Mouse (Mus musculus): Measurements from ENCODE around the gene Oaz2.

Gene Oaz2

DNA sequence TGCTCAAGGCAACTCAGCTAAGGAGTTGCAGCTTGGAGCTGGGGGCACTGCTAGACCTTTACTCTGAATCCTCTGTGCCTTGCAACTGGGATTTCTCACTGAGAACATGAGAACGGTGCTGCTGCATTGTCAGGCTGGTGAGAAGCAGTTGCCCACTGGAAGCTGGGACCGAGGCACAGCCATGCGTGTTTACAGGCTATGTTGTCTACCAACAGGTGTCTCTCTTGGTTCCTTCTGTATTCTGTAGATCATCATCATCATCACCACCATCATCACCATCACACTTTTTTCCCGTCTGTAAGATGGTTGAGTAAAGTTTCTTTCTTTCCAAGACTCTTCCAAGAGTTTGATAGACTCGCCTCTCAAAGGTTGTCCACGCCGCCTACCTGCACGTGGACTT, at the start of gene Oaz2:
Oaz2 (plus strand) TSS at position 301 of the 400 bp plus-strand sequence.
- no peak for DNase-seq (ENCODE audit: low spot score in 2 of 2)

DNA sequence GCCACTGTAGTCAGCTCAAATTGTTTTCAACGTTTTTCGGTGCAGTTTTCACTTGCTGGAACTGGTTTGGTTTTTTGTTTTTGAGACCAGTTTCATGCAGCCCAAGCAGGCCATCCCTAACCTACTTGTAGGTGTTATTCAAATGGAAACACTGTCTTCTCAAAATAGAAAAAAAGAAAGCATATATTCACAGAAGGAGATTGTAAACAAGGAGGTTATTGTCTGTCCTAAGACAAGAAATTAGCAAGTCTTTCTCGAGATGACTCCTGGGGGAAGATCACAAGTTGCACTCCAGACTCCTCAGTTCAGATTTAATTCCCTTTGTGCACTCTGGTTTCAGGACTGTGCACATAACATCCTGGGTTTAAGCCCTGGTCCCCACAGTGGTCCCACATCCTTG, 48.5 kb upstream of the Oaz2 start:
- no peak for DNase-seq (ENCODE audit: low spot score in 2 of 2)

DNA sequence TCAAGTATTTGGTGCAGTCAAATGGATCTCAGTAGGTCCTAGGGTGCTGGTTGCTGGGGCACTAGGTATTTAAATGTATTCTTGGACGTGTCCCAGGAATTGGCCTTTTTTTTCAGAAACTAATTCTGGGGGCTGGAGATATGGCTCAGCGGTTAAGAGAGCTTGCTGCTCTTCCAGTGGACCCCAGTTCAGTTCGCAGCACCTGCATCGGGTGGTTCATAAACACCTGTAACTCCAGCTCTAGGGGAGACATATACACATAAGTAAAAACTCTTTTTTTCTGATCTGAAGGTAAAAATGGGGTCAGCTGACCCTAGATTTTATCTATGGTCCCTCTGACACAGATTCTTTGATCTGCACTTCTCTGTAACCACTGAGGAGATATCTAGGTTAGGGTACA, 46.6 kb upstream of the Oaz2 start:
- DNase-seq (ENCODE audit: low spot score in 2 of 2): no peak

DNA sequence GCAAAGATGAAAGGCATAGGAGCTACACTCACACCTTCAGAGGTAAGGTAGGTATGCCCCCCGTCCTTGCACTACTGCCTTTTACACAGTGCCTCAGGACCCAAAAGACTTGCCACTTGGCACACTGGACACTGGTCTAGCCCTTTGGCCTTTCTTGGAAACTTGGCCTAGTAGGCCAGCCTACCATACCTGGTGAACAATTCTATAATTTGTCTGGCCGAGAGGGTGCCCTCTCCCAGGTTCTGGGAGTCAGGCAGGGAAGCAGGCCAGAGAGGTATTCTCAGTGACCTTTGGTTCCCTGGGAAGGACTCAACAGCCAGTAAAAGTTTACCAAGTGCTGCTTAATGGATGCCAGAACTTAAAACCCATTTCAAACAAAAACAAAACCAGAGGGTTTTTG, 46.1 kb upstream of the Oaz2 start:
- DNase-seq (ENCODE audit: low spot score in 2 of 2): no peak

DNA sequence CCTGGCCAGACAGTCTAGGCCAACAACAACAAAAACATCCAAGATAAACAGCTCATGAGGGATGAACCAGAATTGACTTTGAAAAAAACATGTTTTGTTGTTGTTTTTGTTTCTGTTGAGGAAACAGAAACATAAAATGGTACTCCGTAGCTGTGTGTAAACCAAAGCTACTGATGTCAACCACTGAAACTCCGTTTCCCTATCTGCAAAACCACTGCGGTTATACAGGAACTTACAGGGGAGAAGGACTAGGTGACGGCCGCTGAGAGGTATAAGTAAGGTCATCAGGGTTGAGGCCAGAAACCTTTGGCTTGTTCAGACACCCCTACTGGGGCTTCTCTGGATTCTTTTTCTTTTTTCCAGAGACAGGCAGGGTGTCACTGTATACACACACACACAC, 45.0 kb upstream of the Oaz2 start:
- no peak for DNase-seq (ENCODE audit: low spot score in 2 of 2)

DNA sequence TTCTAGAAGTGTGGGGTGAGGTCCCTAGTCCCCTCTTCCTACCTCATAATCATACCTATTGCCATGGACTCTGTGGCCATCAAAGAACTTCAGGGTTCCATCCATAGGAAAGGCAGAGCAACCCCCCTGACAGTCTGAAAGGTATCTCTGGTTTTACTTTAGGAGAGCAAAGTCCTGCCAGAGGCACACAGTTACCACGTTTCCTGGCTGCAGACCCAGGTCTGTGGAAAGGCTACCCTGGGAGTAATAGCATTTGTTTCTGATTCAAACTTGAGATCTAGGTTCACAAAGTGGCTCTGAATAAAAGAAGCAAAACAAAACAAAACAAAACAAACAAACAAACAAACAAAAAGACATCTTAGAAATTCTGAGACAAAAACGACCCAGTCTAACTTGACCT, 43.5 kb upstream of the Oaz2 start:
- no peak for DNase-seq (ENCODE audit: low spot score in 2 of 2)

DNA sequence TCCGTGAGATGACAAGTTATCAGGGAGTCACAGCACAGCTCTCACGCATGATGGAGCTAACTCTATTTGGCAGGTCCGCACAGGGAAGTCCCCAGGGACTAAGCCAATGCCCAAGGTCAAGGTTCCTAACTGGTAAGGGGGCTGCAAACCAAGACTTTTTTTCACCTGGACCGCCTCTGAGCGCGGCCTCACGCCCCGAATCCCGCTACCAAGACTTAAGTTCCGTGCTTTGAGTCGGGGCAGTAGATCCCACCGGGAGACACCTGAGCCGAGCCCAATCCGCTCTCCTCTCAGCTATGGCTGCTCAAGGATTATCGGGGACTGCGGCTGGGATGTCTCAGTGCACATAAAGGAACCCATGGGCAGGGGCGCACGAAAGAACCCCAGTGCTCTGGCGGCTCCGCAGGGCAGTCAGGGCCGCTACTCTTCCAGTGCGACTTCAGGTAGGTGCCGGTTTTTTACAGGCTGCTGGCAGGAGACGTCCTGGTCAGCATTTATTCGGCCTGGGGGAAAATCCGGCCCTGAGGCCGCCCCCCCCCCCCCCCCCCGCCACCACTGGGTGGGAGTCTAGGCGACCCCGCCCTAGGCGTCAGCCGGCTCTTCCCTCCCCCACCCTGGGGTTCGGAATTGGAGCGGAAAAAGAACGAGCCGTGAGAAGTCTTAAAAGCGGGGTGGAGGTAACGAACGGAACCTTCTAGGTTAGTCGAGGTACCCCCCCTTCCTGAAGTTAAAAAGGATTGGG, 38.6 kb upstream of the Oaz2 start, which contains the start of gene Rbpms2:
Rbpms2 (plus strand) TSS at position 624 of the 742 bp plus-strand sequence.
- no peak for DNase-seq (ENCODE audit: low spot score in 2 of 2)

DNA sequence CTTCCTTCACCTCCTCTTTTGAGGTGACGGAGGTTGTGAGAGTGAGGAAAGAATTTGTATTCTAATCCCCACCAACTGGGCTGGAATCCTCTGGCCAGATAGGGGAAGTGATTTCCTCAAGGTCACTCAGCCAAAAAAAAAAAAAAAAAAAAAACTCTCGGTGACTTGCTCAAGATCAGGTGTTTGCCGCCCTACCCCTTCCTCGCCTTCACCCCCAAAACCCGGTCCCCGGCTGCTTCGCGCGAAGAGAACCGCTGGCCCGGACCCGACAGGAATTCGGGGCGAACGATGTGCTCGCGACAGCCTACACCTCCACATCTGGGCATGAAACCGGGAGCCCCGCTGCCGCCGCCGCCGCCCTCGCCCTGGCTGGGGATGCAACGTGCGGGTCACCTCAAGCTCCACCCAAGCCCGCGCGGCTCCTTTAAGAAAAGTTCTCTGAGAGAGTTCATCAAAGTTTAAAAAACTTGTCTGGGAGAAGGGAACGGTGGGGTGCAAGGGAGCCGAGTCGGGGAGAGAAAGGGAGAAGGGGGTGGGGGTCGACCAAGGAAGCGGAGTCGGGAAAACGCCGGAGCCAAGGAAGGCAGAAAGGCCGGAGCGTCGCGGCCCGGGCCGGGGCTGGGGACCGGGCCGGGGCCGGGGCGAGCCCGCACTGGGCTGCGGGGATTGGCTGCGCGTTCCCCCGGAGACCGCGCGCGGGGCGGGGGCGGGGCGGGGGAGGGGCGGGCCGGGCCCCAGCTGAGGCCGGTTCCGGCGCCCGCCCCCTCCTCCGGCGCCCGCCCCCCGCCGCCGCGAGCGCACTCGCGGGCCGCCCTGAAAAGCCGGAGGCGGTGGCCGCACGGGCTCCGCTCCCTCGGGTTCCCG, 37.8 kb upstream of the Oaz2 start:
- DNase-seq (ENCODE audit: low spot score in 2 of 2): no peak

DNA sequence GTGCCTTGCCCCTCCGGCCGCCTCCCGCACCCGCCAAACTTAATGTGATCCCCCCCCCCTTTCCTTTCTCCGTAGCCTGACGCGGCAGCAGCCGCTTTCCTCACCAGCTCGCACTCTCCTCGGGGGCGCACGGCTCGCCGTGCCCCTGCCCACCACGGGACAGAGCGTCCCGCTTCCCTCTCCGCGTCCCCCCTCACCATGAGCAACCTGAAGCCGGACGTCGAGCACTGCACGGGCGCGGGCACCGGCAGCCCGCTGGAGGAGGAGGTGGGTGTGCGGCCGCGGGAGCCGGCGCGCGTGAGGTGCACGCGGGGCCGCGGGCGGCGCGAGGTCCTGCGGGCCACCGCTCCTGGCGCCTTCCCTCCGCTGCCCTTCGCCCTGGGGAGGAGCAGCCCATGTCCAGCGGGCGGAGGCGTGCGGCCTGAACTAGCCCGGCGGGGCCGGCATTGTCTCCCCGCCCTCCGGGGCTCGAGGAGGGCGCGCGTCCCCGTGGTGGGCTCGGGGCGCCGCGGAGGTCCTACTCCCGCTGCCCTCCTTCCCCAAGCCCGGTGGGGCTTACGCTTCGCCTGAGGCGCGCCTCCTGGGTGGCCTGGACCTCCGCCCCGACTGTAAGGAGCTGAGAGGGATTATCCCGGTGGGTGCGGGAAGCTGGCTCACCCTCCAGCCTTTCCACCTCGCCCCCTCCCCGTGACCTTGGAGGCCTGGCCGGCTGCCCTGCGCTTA, 37.0 kb upstream of the Oaz2 start:
- DNase-seq (ENCODE audit: low spot score in 2 of 2): no peak

DNA sequence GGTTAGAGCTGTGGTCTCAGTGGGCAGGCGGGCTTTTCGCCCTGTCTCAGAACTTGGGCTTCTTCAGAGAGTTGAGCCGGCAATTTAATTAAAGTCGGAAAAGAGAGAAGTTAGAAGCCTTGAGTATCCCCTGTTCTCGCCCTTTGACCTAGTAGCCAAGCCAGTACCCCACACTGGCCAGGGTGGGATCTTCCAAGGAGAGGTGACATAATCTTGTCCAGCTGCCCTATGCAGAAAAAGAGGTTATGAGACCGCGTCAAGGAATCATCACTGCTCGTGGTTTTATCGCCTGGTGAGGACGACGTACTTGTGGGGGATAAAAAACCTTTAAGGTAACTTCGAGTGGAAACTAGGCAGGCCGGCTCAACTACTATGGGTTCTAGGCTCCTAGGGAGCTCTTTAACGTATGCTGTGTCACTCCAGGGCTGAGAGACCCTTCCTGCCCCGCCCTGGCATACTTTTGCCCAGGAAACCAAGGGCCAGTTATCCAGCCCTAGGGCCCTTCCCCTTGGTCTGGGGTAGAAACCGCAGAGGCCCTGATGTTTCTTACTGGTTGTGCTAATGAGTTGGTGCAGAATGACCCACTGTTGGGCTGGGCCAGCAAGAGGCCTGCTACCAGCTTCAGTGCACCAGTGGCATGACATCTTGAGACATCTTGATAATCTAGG, 36.3 kb upstream of the Oaz2 start:
- no peak for DNase-seq (ENCODE audit: low spot score in 2 of 2)

DNA sequence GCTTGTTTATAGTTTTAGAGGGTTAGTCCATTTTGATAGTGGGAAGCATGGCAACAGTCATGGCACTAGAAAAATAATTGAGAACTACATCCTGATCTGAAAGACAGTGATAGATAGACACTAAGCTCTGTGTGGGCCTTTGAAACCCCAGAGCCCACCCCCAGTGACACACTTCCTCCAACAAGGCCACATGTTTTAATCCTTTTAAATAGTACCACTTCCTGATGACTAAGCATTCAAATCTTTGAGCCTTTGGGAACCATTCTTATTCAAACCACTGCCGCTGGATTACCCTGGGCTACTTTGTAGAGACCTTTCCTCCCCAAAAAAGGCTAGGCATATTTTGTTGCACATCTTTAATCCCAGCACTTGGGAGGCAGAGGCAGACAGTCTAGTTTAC, 32.0 kb upstream of the Oaz2 start:
- DNase-seq (ENCODE audit: low spot score in 2 of 2): no peak

DNA sequence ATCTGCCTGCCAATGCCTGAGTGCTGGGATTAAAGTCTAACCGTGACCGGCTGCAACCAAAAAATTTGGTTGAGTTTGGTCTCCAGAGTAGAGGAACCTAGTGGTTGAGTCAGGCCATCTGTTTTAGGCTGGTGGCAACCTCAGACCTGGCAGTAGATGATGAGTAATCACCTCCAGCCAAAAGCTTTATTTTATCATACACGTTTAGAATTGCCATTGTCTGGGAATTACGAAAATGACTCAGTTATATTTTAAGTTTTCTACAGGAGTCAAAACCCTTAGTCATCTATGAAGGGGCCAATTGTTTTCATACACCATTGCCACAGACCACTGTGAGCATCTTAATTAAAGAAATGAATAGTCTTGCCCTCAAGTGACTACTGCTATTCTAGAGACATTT, 30.9 kb upstream of the Oaz2 start:
- DNase-seq (ENCODE audit: low spot score in 2 of 2): no peak

DNA sequence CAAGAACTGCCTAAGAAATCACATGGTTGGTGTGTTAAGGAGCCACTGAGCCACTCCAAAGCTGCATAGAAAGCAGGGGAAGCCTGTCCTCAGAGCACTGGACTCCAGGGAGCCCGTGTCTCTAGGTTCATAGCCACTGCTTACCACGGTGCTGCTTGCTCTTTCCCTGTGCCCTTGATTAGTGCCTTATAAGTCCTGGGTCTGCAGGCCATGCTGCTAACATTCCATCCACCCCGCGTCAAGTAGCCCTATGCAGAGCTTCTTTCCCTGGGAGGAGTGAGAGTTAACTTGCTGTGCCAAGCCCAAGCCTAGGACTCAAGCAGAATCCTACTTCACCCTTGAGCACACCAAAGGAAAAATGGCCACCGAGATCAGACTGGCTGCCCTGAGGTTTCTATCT, 28.7 kb upstream of the Oaz2 start:
- no peak for DNase-seq (ENCODE audit: low spot score in 2 of 2)

DNA sequence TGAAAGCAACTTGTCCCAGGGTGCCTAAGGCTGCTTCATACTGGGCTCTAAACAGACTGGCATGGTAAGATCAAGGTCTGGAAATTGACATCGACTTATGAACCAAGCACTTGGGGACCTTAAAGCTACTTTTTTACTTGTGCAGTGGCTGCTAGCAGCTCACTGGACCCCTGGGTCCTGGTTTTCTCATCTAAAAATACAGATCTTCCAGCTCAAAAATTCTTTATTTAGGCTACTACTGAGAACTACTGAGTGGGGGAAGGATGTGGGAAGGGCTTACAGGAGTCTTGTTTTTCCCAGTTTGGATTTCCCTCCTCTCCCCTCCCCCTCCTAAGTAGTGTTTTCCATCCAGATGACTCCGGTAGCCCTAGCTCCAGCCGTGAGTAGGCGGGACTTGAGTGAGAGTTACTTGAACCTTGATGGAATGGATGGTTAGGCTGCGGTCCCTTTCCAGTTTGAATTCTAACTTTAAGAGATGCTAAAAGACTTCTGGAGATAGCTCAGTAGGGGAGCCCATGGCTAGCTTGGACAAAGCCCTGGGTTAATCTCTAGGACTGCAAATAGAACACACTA, 26.9 kb upstream of the Oaz2 start:
- no peak for DNase-seq (ENCODE audit: low spot score in 2 of 2)

DNA sequence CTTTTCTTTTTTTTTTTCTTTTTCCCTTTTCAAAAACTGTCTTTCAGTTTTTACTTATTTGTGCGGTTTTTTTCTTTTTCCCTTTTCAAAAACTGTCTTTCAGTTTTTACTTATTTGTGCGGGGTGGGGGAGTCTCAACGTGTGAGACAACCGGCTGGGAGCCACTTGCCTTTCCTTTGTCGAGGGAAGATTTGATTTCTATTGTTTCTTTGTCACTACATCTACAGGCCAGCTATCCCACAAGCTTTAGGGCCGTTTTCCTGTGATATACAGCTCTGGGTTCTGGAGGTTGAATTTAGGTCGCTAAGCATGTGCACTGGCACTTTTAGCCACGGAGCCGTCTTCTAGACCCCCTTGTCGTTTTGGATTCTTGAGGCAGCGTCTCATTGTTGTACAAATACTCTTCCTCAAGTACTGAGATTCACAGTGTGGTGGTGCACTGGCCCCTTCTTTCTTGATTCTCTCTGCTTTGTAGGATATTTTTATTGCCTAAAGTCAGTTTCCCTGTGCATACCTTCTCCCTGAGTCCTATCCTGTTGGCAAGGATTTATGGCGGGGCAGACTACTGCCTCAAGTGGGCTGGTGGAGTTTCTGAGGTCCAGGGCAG, 26.3 kb upstream of the Oaz2 start:
- no peak for DNase-seq (ENCODE audit: low spot score in 2 of 2)

DNA sequence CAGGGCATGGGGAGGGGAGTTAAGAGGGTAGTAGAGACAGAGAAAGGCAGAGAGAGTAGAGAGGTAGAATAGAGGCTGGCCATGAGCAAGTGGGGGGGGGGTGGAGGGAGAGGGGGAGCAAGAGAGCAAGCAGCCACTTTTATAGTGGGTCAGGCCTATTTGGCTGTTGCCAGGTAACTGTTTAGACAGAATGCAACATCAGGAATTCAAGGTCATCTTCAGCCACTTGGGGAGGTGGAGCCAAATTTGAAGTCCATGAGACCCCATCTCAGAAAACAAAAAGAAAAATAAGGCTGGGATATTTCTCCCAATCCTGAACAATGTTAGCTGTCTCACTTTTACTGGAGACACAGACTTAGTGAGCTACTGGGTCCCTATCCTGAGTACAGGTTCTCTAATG, 25.3 kb upstream of the Oaz2 start:
- no peak for DNase-seq (ENCODE audit: low spot score in 2 of 2)

DNA sequence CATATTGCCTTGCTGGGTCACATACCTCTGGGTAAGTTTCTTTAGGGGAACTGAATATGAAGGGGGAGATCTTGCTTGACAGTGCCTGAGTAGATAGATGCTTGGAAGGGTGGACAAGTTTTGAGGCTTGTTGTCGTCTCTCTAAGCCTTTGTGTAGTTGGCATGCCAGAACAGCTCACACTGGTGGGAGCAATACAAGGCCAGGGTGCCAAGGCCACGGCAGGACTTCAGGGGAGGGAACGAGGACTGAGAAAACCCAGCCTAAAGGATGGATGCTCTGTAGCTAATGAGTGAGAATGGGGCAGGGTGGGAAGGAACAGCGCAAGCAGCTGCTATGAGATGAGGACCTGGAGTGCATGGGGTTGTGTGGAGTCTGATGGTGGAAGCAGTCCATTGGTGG, 22.8 kb upstream of the Oaz2 start:
- no peak for DNase-seq (ENCODE audit: low spot score in 2 of 2)

DNA sequence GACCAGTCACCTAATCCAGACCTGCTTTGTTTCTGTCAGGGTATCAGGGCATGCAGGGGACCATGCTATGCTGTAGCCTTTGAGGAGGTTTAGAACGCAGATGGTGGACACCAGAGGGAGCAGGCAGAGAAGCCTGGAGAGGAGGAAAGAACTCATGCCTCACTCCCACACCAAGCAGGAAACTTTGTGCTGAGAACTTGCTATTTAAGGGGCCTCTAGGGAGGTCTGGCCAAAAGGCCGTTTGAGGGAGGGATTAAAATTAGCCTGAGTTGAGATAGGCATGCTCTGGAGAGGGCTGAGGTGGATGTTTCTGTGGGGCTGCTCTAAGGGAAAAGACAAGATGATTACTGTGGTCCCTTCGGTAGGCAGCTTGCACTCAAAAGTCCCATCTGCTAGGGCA, 21.8 kb upstream of the Oaz2 start:
- DNase-seq (ENCODE audit: low spot score in 2 of 2): no peak

DNA sequence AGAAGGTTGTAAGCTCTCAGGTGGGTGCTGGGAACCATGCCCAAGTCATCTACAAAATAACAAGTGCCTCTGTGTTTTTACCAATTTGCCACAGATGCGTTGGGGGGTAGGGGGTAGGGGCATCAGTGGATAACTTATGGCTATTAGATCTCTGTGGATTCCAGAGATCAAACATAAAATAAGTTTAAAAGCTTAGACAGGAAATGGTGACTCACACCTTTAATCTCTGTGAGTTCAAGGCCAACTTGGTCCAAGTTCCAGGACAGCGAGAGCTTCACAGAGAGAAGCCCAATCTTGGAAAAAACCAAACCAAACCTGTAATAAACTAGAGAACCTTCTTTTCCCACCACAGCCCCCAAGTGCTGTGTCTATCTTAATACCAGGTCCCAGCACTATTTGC, 21.0 kb upstream of the Oaz2 start:
- no peak for DNase-seq (ENCODE audit: low spot score in 2 of 2)

DNA sequence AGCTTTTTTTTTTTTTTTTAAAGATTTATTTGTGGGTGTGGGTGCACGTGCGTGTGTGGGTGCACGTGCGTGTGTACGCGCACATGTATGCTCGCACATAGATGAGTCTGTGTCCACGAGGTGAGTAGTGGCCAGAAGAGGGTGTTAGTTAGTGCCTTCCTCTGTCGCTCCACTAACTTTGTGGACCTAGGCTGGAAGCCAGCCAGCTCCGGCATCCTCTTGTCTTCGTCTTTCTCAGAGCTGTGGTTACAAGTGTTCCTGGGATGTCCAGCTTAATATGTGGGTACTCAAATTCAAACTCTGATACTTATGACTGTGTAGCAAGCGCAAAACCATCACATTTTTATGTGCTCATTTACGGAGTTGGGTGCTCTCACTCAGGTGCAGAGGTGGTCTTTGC, 19.1 kb upstream of the Oaz2 start:
- no peak for DNase-seq (ENCODE audit: low spot score in 2 of 2)

DNA sequence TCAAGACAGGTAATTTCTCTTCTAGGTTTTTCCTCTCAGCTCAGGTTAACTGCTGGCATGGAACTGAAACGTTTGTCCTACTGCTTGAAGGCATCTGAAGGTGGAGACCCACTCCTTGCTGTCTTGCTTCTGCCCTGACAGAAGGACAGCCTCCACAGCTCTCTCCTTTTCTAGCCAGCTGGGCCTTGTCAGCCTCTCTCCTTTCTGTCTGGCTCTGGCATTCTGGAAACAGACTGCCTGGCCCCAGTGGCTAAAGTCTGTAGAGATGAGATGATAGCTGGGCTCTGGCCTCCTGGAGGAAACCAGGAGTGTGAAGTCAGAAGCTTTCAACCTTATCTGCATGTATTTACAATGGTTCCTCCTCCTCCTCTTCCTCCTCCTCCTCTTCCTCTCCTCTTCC, 17.8 kb upstream of the Oaz2 start:
- DNase-seq (ENCODE audit: low spot score in 2 of 2): no peak
